Mouse (Mus musculus) spleen, postnatal 14 days (tissue): ENCODE measurements around the gene Wdr93.
A peak's percentile ranks its signal among the peaks of the same experiment; 100 is the strongest.

Experiments
- DNase-seq, 2 experiments: peaks; one replicate each; pipeline ENCODE4 v3.0.0; 2021 to 2022; ENCODE audit warnings: low spot score in 2 of 2

Wdr93 gene

GRCm38 (mm10) chr7:79742659-79743536 lies at the start of gene Wdr93, which contains the start of gene Pex11a:
Gene Wdr93, plus strand, starts transcription at chr7:79743163.
Gene Pex11a, minus strand, starts transcription at chr7:79743131.
- peak; percentile 40 to 59 for DNase-seq

- no peak for DNase-seq
Measured at GRCm38 (mm10) chr7:79696495-79696894, 46.5 kb upstream of the Wdr93 start.

- DNase-seq = no peak
Measured at GRCm38 (mm10) chr7:79702755-79703154, 40.2 kb upstream of the Wdr93 start.

- DNase-seq = no peak
Measured at GRCm38 (mm10) chr7:79705210-79705609, 37.8 kb upstream of the Wdr93 start.

- DNase-seq = no peak
Measured at GRCm38 (mm10) chr7:79710130-79710607, 32.8 kb upstream of the Wdr93 start.

GRCm38 (mm10) chr7:79710831-79711230 lies 32.1 kb upstream of the Wdr93 start:
- no peak for DNase-seq

GRCm38 (mm10) chr7:79715187-79715981 lies 27.6 kb upstream of the Wdr93 start, which contains the start of gene Kif7:
Gene Kif7, minus strand, starts transcription at chr7:79715720.
- peak in 1 of 2 experiments; percentile 28 for DNase-seq

- DNase-seq = no peak
Measured at GRCm38 (mm10) chr7:79721386-79721977, 21.5 kb upstream of the Wdr93 start.

- no peak for DNase-seq
Measured at GRCm38 (mm10) chr7:79727091-79727490, 15.9 kb upstream of the Wdr93 start.

- DNase-seq = peak in 1 of 2 experiments; percentile 41
Measured at GRCm38 (mm10) chr7:79728219-79728618, 14.7 kb upstream of the Wdr93 start.

- peak in 1 of 2 experiments; percentile 38 for DNase-seq
Measured at GRCm38 (mm10) chr7:79729169-79729568, 13.8 kb upstream of the Wdr93 start.

GRCm38 (mm10) chr7:79729743-79730370 lies 13.1 kb upstream of the Wdr93 start:
- DNase-seq = no peak

GRCm38 (mm10) chr7:79731438-79731837 lies 11.5 kb upstream of the Wdr93 start:
- no peak for DNase-seq

- no peak for DNase-seq
Measured at GRCm38 (mm10) chr7:79732622-79733021, 10.3 kb upstream of the Wdr93 start, which contains the start of gene Plin1. Gene Plin1, minus strand, starts transcription at chr7:79732903.

- no peak for DNase-seq
Measured at GRCm38 (mm10) chr7:79734563-79734962, 8.4 kb upstream of the Wdr93 start.

- DNase-seq = no peak
Measured at GRCm38 (mm10) chr7:79736511-79736910, 6.5 kb upstream of the Wdr93 start.

- no peak for DNase-seq
Measured at GRCm38 (mm10) chr7:79738913-79739312, 4.0 kb upstream of the Wdr93 start.

- DNase-seq = no peak
Measured at GRCm38 (mm10) chr7:79740279-79740678, 2.7 kb upstream of the Wdr93 start.

GRCm38 (mm10) chr7:79742277-79742658 lies 695 bp upstream of the Wdr93 start:
- no peak for DNase-seq

- no peak for DNase-seq
Measured at GRCm38 (mm10) chr7:79744051-79744450, 1.1 kb downstream of the Wdr93 start.

GRCm38 (mm10) chr7:79744585-79744984 lies 1.6 kb downstream of the Wdr93 start:
- no peak for DNase-seq
